Mouse (Mus musculus): Measurements from ENCODE around the gene Gm3532.
"Not testable (repeated sequence)": the region's sequence is repeated elsewhere in the genome, so short reads cannot be mapped to it uniquely, and the experiment has no call there.

Gene Gm3532

GRCm38 (mm10) chr14:5538196-5538595 is at the start of gene Gm3532:
Gene Gm3532, plus strand, starts transcription at chr14:5538496.
- not testable (repeated sequence) for DNase-seq (ENCODE audit: low read depth)

GRCm38 (mm10) chr14:5501374-5501773 is 36.9 kb upstream of the Gm3532 start, which contains the start of gene Gm3488:
Gene Gm3488, plus strand, starts transcription at chr14:5501674.
- not testable (repeated sequence) for DNase-seq (ENCODE audit: low read depth)

Measured in naive thymus-derived CD4-positive, alpha-beta T cell, adult 2 months (primary cell).